Mouse (Mus musculus): ENCODE results near the gene Cpt1c. TPM values are rescaled to one million over a fixed set of nuclear protein-coding genes. Genes with fewer than 3 reads are reported as not detected.

Gene Cpt1c
- polyA plus RNA-seq, 1 experiment: 102 TPM

- DNase-seq (ENCODE audit: low read depth): no peak
- TF ChIP-seq POLR2A (IDR thresholded peaks at IDR 0.05; ENCODE audit: borderline replicate concordance, extremely low read depth, insufficient read depth, insufficient read length, poor library complexity, severe bottlenecking): no peak
Measured at GRCm38 (mm10) chr7:44978300-44978699, 3.6 kb upstream of the Cpt1c start.

- TF ChIP-seq POLR2A (IDR thresholded peaks at IDR 0.05; ENCODE audit: borderline replicate concordance, extremely low read depth, insufficient read depth, insufficient read length, poor library complexity, severe bottlenecking) (no peak), CTCF (IDR thresholded peaks at IDR 0.05; ENCODE audit: borderline replicate concordance, extremely low read depth, insufficient read depth, insufficient read length) (no peak)
- no peak for DNase-seq (ENCODE audit: low read depth)
Measured at GRCm38 (mm10) chr7:44975117-44975419, 417 bp upstream of the Cpt1c start.

GRCm38 (mm10) chr7:44973415-44974130 is 1.1 kb downstream of the Cpt1c start:
- TF ChIP-seq POLR2A (IDR thresholded peaks at IDR 0.05; ENCODE audit: borderline replicate concordance, extremely low read depth, insufficient read depth, insufficient read length, poor library complexity, severe bottlenecking) (no peak), CTCF (IDR thresholded peaks at IDR 0.05; ENCODE audit: borderline replicate concordance, extremely low read depth, insufficient read depth, insufficient read length) (no peak)

GRCm38 (mm10) chr7:44971142-44971541 is 3.5 kb downstream of the Cpt1c start:
- TF ChIP-seq CTCF (IDR thresholded peaks at IDR 0.05; ENCODE audit: borderline replicate concordance, extremely low read depth, insufficient read depth, insufficient read length) (no peak), POLR2A (IDR thresholded peaks at IDR 0.05; ENCODE audit: borderline replicate concordance, extremely low read depth, insufficient read depth, insufficient read length, poor library complexity, severe bottlenecking) (no peak)
- DNase-seq (ENCODE audit: low read depth): no peak

More at GRCm38 (mm10) chr7:44973415-44974130, 1.1 kb downstream of the Cpt1c start:
- DNase-seq (ENCODE audit: low read depth): no peak

- TF ChIP-seq CTCF (IDR thresholded peaks at IDR 0.05; ENCODE audit: borderline replicate concordance, extremely low read depth, insufficient read depth, insufficient read length) (no peak), POLR2A (IDR thresholded peaks at IDR 0.05; ENCODE audit: borderline replicate concordance, extremely low read depth, insufficient read depth, insufficient read length, poor library complexity, severe bottlenecking) (no peak)
- DNase-seq (ENCODE audit: low read depth): peak; percentile 98
Measured at GRCm38 (mm10) chr7:44970231-44970691, 4.4 kb downstream of the Cpt1c start.

- no peak for DNase-seq (ENCODE audit: low read depth)
- no peak for TF ChIP-seq POLR2A (IDR thresholded peaks at IDR 0.05; ENCODE audit: borderline replicate concordance, extremely low read depth, insufficient read depth, insufficient read length, poor library complexity, severe bottlenecking)
Measured at GRCm38 (mm10) chr7:44966638-44967037, 8.0 kb downstream of the Cpt1c start.

GRCm38 (mm10) chr7:44965975-44966374 is 8.7 kb downstream of the Cpt1c start:
- DNase-seq (ENCODE audit: low read depth): no peak
- TF ChIP-seq POLR2A (IDR thresholded peaks at IDR 0.05; ENCODE audit: borderline replicate concordance, extremely low read depth, insufficient read depth, insufficient read length, poor library complexity, severe bottlenecking) (no peak), CTCF (IDR thresholded peaks at IDR 0.05; ENCODE audit: borderline replicate concordance, extremely low read depth, insufficient read depth, insufficient read length) (no peak)

- no peak for DNase-seq (ENCODE audit: low read depth)
- no peak for TF ChIP-seq POLR2A (IDR thresholded peaks at IDR 0.05; ENCODE audit: borderline replicate concordance, extremely low read depth, insufficient read depth, insufficient read length, poor library complexity, severe bottlenecking)
- no peak for TF ChIP-seq CTCF (IDR thresholded peaks at IDR 0.05; ENCODE audit: borderline replicate concordance, extremely low read depth, insufficient read depth, insufficient read length)
Measured at GRCm38 (mm10) chr7:44964990-44965389, 9.7 kb downstream of the Cpt1c start.

GRCm38 (mm10) chr7:44962831-44963230 is 11.8 kb downstream of the Cpt1c start:
- TF ChIP-seq POLR2A (IDR thresholded peaks at IDR 0.05; ENCODE audit: borderline replicate concordance, extremely low read depth, insufficient read depth, insufficient read length, poor library complexity, severe bottlenecking) (no peak), CTCF (IDR thresholded peaks at IDR 0.05; ENCODE audit: borderline replicate concordance, extremely low read depth, insufficient read depth, insufficient read length) (no peak)
- no peak for DNase-seq (ENCODE audit: low read depth)

- TF ChIP-seq CTCF (IDR thresholded peaks at IDR 0.05; ENCODE audit: borderline replicate concordance, extremely low read depth, insufficient read depth, insufficient read length) (no peak), POLR2A (IDR thresholded peaks at IDR 0.05; ENCODE audit: borderline replicate concordance, extremely low read depth, insufficient read depth, insufficient read length, poor library complexity, severe bottlenecking) (no peak)
- DNase-seq (ENCODE audit: low read depth): no peak
Measured at GRCm38 (mm10) chr7:44962337-44962736, 12.3 kb downstream of the Cpt1c start.

GRCm38 (mm10) chr7:44960512-44960910 is 14.1 kb downstream of the Cpt1c start:
- no peak for DNase-seq (ENCODE audit: low read depth)
- TF ChIP-seq CTCF (IDR thresholded peaks at IDR 0.05; ENCODE audit: borderline replicate concordance, extremely low read depth, insufficient read depth, insufficient read length): no peak
- TF ChIP-seq POLR2A (IDR thresholded peaks at IDR 0.05; ENCODE audit: borderline replicate concordance, extremely low read depth, insufficient read depth, insufficient read length, poor library complexity, severe bottlenecking): no peak

- TF ChIP-seq POLR2A (IDR thresholded peaks at IDR 0.05; ENCODE audit: borderline replicate concordance, extremely low read depth, insufficient read depth, insufficient read length, poor library complexity, severe bottlenecking) (no peak), CTCF (IDR thresholded peaks at IDR 0.05; ENCODE audit: borderline replicate concordance, extremely low read depth, insufficient read depth, insufficient read length) (no peak)
- no peak for DNase-seq (ENCODE audit: low read depth)
Measured at GRCm38 (mm10) chr7:44959874-44960511, 14.7 kb downstream of the Cpt1c start.
